Mouse (Mus musculus) heart, postnatal 0 days (tissue): ENCODE data around the gene Tmem143. TPM values are rescaled to one million over a fixed set of nuclear protein-coding genes. Genes with fewer than 3 reads are reported as not detected.
"Not testable (repeated sequence)": the region's sequence is repeated elsewhere in the genome, so short reads cannot be mapped to it uniquely, and the experiment has no call there.

ENCODE experiments used
- ATAC-seq: fragments of 200-750 bp; cut with Nextera tagmentation; 2 replicates; pipeline ENCODE4 v1.8.0; 2017; ENCODE audit warnings: low read depth, moderate number of reproducible peaks, moderate library complexity; ENCODE audit not compliant: insufficient read depth
- DNase-seq: peaks from one replicate; pipeline ENCODE4 v3.0.0-alpha.2; 2016; ENCODE audit warnings: low spot score
- H3K27ac ChIP-seq: fragments of 300-500 bp; sonication (generic); 2 replicates; pipeline ENCODE4 v1.5.1; 2014; ENCODE audit warnings: low read depth, mild to moderate bottlenecking
- H3K27me3 ChIP-seq: fragments of 300-500 bp; sonication (generic); 2 replicates; pipeline ENCODE4 v1.6.1; 2014; ENCODE audit warnings: low read length, mixed read lengths; ENCODE audit not compliant: control insufficient read depth, insufficient read depth
- H3K36me3 ChIP-seq: fragments of 300-500 bp; sonication (generic); replicated peaks from 2 replicates; pipeline ENCODE4 v1.6.1; 2014; ENCODE audit warnings: low read length, mixed read lengths; ENCODE audit not compliant: control insufficient read depth, insufficient read depth
- H3K4me1 ChIP-seq: fragments of 300-500 bp; sonication (generic); 2 replicates; pipeline ENCODE4 v1.6.1; 2014; ENCODE audit warnings: antibody characterized with exemption; ENCODE audit not compliant: control insufficient read depth, insufficient read depth
- H3K4me2 ChIP-seq: fragments of 300-500 bp; sonication (generic); 2 replicates; pipeline ENCODE4 v1.6.1; 2014; ENCODE audit warnings: low read depth, mild to moderate bottlenecking, low read length, moderate library complexity
- H3K4me3 ChIP-seq: fragments of 300-500 bp; sonication (generic); 2 replicates; pipeline ENCODE4 v1.5.1; 2014; ENCODE audit warnings: low read depth, low read length
- H3K9ac ChIP-seq: fragments of 300-500 bp; sonication (generic); replicated peaks from 2 replicates; pipeline ENCODE4 v1.6.1; 2014; ENCODE audit warnings: low read depth, low read length, mixed read lengths
- H3K9me3 ChIP-seq: fragments of 300-500 bp; sonication (generic); replicated peaks from 2 replicates; pipeline ENCODE4 v1.6.1; 2016; ENCODE audit warnings: low read length; ENCODE audit not compliant: control insufficient read depth
- CTCF ChIP-seq: IDR thresholded peaks from 2 replicates; pipeline ENCODE4 v1.5.1; 2016; ENCODE audit warnings: antibody characterized with exemption, control low read depth, low read depth
- EP300 ChIP-seq: IDR thresholded peaks from 2 replicates; pipeline ENCODE4 v1.6.1; 2016; ENCODE audit warnings: antibody characterized with exemption, low read depth
- WGBS: fragments of 180-500 bp; shearing (Covaris S2); extraction: QIAGEN DNeasy Blood & Tissue Kit; methylation state at CpG from one replicate; pipeline ENCODE4 v1.1.7; 2014; 5-methylcytosine and 5-hydroxymethylcytosine counted together
- polyA plus RNA-seq: library from polyadenylated mRNA; unstranded; fragments of >200 nt; fragmentation: Nextera tagmentation; extraction: Ambion mirVana; gene quantifications from 2 replicates; pipeline ENCODE4 v1.2.1, GENCODE M21; 2015
- total RNA-seq: library from RNA; depleted of rRNA; stranded (reverse); fragments of >200 nt; gene quantifications from 2 replicates; pipeline ENCODE4 v1.2.3, GENCODE M21; 2014; ENCODE audit warnings: low replicate concordance; rRNA removed

The Tmem143 gene
- total and polyA plus RNA-seq, 2 experiments from 2014 or later, result 11.7 to 124 TPM

DNA sequence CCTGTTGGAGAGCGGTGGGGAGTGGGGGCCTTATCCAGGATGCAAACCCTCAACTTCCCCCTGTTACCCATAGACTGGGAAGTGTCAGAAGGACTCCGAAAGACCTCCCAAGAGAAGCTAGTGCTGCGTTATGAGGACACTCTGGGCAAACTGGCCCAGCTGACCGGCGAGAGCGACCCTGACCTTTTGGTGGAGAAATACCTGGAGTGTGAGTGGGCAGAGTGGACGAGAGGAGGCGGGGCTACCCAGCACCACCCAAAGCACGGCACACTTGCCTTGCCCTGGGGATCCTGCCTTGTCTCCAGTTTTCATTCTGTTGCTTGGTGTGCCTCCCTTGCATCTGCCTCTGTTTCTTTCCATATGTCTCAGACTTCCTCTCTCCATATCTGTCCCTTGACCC lies 45.2 kb downstream of the Tmem143 start:
- DNase-seq (no peak), ATAC-seq (no peak)
- Histone ChIP-seq H3K4me3 (no peak overlapping the region), H3K9ac (no peak overlapping the region), H3K4me1 (no peaks in the 10 kb centered on the region), H3K27me3 (no peaks in the 10 kb centered on the region), H3K36me3 (no peaks in the 10 kb centered on the region), H3K27ac (no peak overlapping the region), H3K4me2 (no peak overlapping the region), H3K9me3 (no peaks in the 10 kb centered on the region)
- 77% methylated on average over 9 of the region's 9 CpGs for WGBS
- TF ChIP-seq CTCF, result no peak
- no peak for TF ChIP-seq EP300

DNA sequence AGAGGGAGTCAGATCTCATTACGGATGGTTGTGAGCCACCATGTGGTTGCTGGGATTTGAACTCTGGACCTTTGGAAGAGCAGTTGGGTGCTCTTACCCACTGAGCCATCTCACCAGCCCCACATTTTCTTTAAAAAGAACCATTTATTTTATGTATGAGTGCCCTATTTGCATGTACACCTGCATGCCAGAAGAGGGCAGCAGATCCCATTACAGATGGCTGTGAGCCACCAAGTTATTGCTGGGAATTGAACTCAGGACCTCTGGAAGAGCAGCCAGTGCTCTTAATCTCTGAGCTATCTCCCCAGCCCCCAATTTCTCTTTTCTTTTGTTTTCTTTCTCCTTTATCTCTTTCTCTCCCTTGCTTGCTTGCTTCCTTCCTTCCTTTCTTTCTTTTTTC lies 46.5 kb downstream of the Tmem143 start:
- not testable (repeated sequence) for H3K4me3 ChIP-seq, H3K4me2 ChIP-seq, H3K27ac ChIP-seq, H3K36me3 ChIP-seq, H3K9me3 ChIP-seq, H3K4me1 ChIP-seq, H3K9ac ChIP-seq, ATAC-seq, H3K27me3 ChIP-seq, DNase-seq
- TF ChIP-seq CTCF, result peak; percentile 38; the same call in 1 of the 2 replicates
- WGBS, result 75% methylated on average over 1 of the region's 1 CpGs

DNA sequence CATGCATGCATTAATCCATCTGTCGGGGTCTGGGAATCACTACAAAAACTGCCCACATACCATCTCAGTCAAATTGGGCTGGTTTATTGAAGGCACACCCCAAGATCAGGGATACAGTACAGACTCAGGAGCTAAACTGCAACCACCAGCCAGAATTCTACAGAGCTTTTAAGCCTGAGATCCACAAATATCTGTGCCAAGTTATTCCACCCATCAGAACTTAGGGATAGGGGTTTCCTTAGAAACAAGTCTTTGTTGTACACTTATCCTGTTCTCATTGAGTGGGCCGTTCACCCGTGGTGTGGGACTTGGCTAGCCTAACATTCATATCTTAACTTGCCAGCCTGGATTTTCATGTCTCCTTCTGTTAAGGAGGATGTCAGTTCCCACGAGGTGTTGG lies 52.3 kb downstream of the Tmem143 start:
- Histone ChIP-seq H3K4me3 (no peak overlapping the region), H3K36me3 (no peaks in the 10 kb centered on the region), H3K27ac (no peak overlapping the region), H3K27me3 (no peaks in the 10 kb centered on the region), H3K4me1 (no peaks in the 10 kb centered on the region), H3K9ac (no peak overlapping the region), H3K9me3 (no peaks in the 10 kb centered on the region), H3K4me2 (no peak overlapping the region)
- 63% methylated on average over 4 of the region's 4 CpGs for WGBS
- ATAC-seq, result no peak
- no peak for DNase-seq
- TF ChIP-seq CTCF (no peak), EP300 (no peak)

DNA sequence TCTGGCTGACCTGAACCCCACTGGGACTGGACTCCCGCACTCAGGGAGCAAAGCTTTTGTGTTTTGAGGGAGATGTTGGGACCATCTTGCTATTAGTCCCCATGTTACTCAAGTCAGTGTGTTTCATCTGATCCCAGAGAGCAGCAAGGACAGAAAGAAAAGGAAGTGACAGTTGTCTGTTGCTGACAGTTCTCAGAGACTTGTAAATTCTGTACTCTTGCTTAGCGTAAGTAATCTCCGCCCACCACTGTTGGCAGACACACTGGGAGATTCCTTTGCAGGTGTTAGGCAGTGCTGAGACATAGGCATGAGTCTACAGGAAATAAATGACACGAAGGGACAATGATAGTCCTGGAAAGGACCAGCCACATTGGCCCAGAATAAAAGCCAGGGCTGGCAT lies 59.9 kb downstream of the Tmem143 start:
- no peaks in the 10 kb centered on the region for H3K27me3 ChIP-seq
- no peak for DNase-seq
- H3K4me3 ChIP-seq, result no peak overlapping the region
- H3K4me2 ChIP-seq, result no peak overlapping the region
- WGBS, result 47% methylated on average over 4 of the region's 4 CpGs
- no peaks in the 10 kb centered on the region for H3K9me3 ChIP-seq
- no peaks in the 10 kb centered on the region for H3K4me1 ChIP-seq
- no peaks in the 10 kb centered on the region for H3K36me3 ChIP-seq
- H3K27ac ChIP-seq, result no peak overlapping the region
- H3K9ac ChIP-seq, result no peak overlapping the region
- no peak for TF ChIP-seq CTCF
- no peak for TF ChIP-seq EP300
- no peak for ATAC-seq

Other genes starting within 250 kb of the Tmem143 start
- not detected in 2 replicates for gene Fut2, start 230.5 kb upstream of the Tmem143 start, total RNA-seq
- 1.5 and 1.7 TPM in 2 replicates for gene Fut2, start 230.5 kb upstream of the Tmem143 start, polyA plus RNA-seq
- gene Ntn5, start 212.9 kb upstream of the Tmem143 start, total RNA-seq, result not detected in 2 replicates
- gene Ntn5, start 212.9 kb upstream of the Tmem143 start, polyA plus RNA-seq, result 0.11 TPM in 1 of 2 replicates, not detected in the other
- 0.62 and 1.3 TPM in 2 replicates for gene Sec1, start 202.5 kb upstream of the Tmem143 start, total RNA-seq
- gene Sec1, start 202.5 kb upstream of the Tmem143 start, polyA plus RNA-seq, result 0.16 and 0.33 TPM in 2 replicates
- gene Car11, start 197.1 kb upstream of the Tmem143 start, total RNA-seq, result 1.6 and 3.0 TPM in 2 replicates
- gene Car11, start 197.1 kb upstream of the Tmem143 start, polyA plus RNA-seq, result 2.5 and 2.8 TPM in 2 replicates
- 29.3 and 37.4 TPM in 2 replicates for gene Dbp, start 191.9 kb upstream of the Tmem143 start, total RNA-seq
- 21.9 and 24.9 TPM in 2 replicates for gene Dbp, start 191.9 kb upstream of the Tmem143 start, polyA plus RNA-seq
- gene Rpl18, start 181.5 kb upstream of the Tmem143 start, total RNA-seq, result 1,259 and 1,310 TPM in 2 replicates
- gene Rpl18, start 181.5 kb upstream of the Tmem143 start, polyA plus RNA-seq, result 479 and 486 TPM in 2 replicates
- gene Sphk2, start 178.9 kb upstream of the Tmem143 start, total RNA-seq, result 19.5 and 23.3 TPM in 2 replicates
- 11.1 and 11.4 TPM in 2 replicates for gene Sphk2, start 178.9 kb upstream of the Tmem143 start, polyA plus RNA-seq
- gene Fam83e, start 175.7 kb upstream of the Tmem143 start, total RNA-seq, result not detected in 2 replicates
- 0.07 and 0.26 TPM in 2 replicates for gene Fam83e, start 175.7 kb upstream of the Tmem143 start, polyA plus RNA-seq
- not detected in 2 replicates for gene Spaca4, start 171.1 kb upstream of the Tmem143 start, total RNA-seq
- gene Spaca4, start 171.1 kb upstream of the Tmem143 start, polyA plus RNA-seq, result not detected in 2 replicates
- 0.31 TPM in 1 of 2 replicates, not detected in the other for gene Lmtk3, start 113.2 kb upstream of the Tmem143 start, total RNA-seq
- not detected in 2 replicates for gene Lmtk3, start 113.2 kb upstream of the Tmem143 start, polyA plus RNA-seq
- gene Sult2b1, start 112.3 kb upstream of the Tmem143 start, total RNA-seq, result not detected in 2 replicates
- 0.23 and 0.27 TPM in 2 replicates for gene Sult2b1, start 112.3 kb upstream of the Tmem143 start, polyA plus RNA-seq
- gene Cyth2, start 82.4 kb upstream of the Tmem143 start, total RNA-seq, result 99.9 and 102 TPM in 2 replicates
- 86.5 and 90.0 TPM in 2 replicates for gene Cyth2, start 82.4 kb upstream of the Tmem143 start, polyA plus RNA-seq
- 0.35 TPM in 1 of 2 replicates, not detected in the other for gene Kcnj14, start 72.2 kb upstream of the Tmem143 start, total RNA-seq
- gene Kcnj14, start 72.2 kb upstream of the Tmem143 start, polyA plus RNA-seq, result 0.26 and 0.29 TPM in 2 replicates
- 26.7 and 28.8 TPM in 2 replicates for gene Grwd1, start 66.0 kb upstream of the Tmem143 start, total RNA-seq
- gene Grwd1, start 66.0 kb upstream of the Tmem143 start, polyA plus RNA-seq, result 19.3 and 22.7 TPM in 2 replicates
- gene Kdelr1, start 24.2 kb upstream of the Tmem143 start, total RNA-seq, result 279 and 304 TPM in 2 replicates
- gene Kdelr1, start 24.2 kb upstream of the Tmem143 start, polyA plus RNA-seq, result 58.5 and 62.4 TPM in 2 replicates
- 1.0 and 3.1 TPM in 2 replicates for gene Grin2d, start 18.6 kb upstream of the Tmem143 start, total RNA-seq
- gene Grin2d, start 18.6 kb upstream of the Tmem143 start, polyA plus RNA-seq, result 0.12 and 0.16 TPM in 2 replicates
- gene Syngr4, start 227 bp upstream of the Tmem143 start, total RNA-seq, result 0.27 TPM in 1 of 2 replicates, not detected in the other
- gene Syngr4, start 227 bp upstream of the Tmem143 start, polyA plus RNA-seq, result 0.58 and 0.71 TPM in 2 replicates
- gene Emp3, start 24.5 kb downstream of the Tmem143 start, total RNA-seq, result 43.4 and 46.1 TPM in 2 replicates
- gene Emp3, start 24.5 kb downstream of the Tmem143 start, polyA plus RNA-seq, result 73.0 and 75.6 TPM in 2 replicates
- gene Ccdc114, start 27.1 kb downstream of the Tmem143 start, total RNA-seq, result 1.2 and 1.7 TPM in 2 replicates
- gene Ccdc114, start 27.1 kb downstream of the Tmem143 start, polyA plus RNA-seq, result 2.2 and 2.9 TPM in 2 replicates
- not detected in 2 replicates for gene Abcc6, start 133.4 kb downstream of the Tmem143 start, total RNA-seq
- not detected in 2 replicates for gene Abcc6, start 133.4 kb downstream of the Tmem143 start, polyA plus RNA-seq
- gene Nomo1, start 136.8 kb downstream of the Tmem143 start, total RNA-seq, result 35.7 and 42.3 TPM in 2 replicates
- 20.9 and 23.6 TPM in 2 replicates for gene Nomo1, start 136.8 kb downstream of the Tmem143 start, polyA plus RNA-seq
- gene Kcnj11, start 203.8 kb downstream of the Tmem143 start, total RNA-seq, result 72.0 and 103 TPM in 2 replicates
- gene Kcnj11, start 203.8 kb downstream of the Tmem143 start, polyA plus RNA-seq, result 14.4 and 14.6 TPM in 2 replicates